Mouse (Mus musculus): ENCODE results near the gene Pik3r3. TPM values are rescaled to one million over a fixed set of nuclear protein-coding genes. Genes with fewer than 3 reads are reported as not detected.
A peak's percentile ranks its signal among the peaks of the same experiment; 100 is the strongest.
"Not testable (repeated sequence)": the region's sequence is repeated elsewhere in the genome, so short reads cannot be mapped to it uniquely, and the experiment has no call there.

Pik3r3 gene
- total and polyA plus RNA-seq, 3 experiments = 0.42 to 2.2 (median 1.9) TPM

DNA sequence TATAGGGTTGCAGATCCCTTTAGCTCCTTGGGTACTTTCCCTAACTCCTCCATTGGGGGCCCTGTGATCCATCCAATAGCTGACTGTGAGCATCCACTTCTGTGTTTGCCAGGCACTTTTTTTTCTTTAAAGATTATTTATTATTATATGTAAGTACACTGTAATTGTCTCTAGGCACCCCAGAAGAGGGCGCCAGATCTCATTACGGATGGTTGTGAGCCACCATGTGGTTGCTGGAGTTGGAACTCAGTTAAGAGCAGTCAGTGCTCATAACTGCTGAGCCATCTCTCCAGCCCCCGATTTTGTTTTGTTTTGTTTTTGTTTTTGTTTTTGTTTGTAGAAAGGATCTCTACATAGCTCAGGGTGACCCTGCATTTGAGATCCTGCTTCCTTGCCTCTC, 24.5 kb downstream of the Pik3r3 start:
- H3K27me3 ChIP-seq (replicated peaks); in situ Hi-C loops (cut with MboI; ENCODE audit: low pct_ligation_motif_present, low pct_unique_long_range_greater_than_20kb, low sequenced_read_pairs); H3K4me3 ChIP-seq (replicated peaks in 1 of 3; ENCODE audit: low read depth in 2 of 3, low read length in 2 of 3, poor library complexity in 1 of 3); H3K36me3 ChIP-seq (replicated peaks in 1 of 2; ENCODE audit: control insufficient read depth in 1 of 2, insufficient read depth in 1 of 2, low read length in 1 of 2); H3K79me2 ChIP-seq (replicated peaks; ENCODE audit: control insufficient read depth, extremely low read depth, insufficient read depth, poor library complexity, severe bottlenecking); H3K9me3 ChIP-seq (replicated peaks; ENCODE audit: low read length); H3K9ac ChIP-seq (ENCODE audit: insufficient read depth, low read depth); H3K4me1 ChIP-seq (ENCODE audit: control insufficient read depth in 1 of 2, insufficient read depth in 2 of 2); H3K4me2 ChIP-seq (ENCODE audit: insufficient read depth, low read depth, poor library complexity, severe bottlenecking); dilution Hi-C loops (cut with MboI; ENCODE audit: extremely low pct_ligation_motif_present, extremely low pct_unique_long_range_greater_than_20kb, low sequenced_read_pairs); H3K27ac ChIP-seq (ENCODE audit: insufficient read depth, low read depth): not testable (repeated sequence)
- DNase-seq (ENCODE audit: extremely low read depth) = peak; percentile 60
- TF ChIP-seq SMC3 (IDR thresholded peaks at IDR 0.05; ENCODE audit: low read depth, low read length) (peak; percentile 57), CTCF (conservative IDR thresholded peaks at IDR 0.05 in 1 of 2, IDR thresholded peaks at IDR 0.05 in 1 of 2; ENCODE audit: low read depth in 2 of 2, low read length in 2 of 2) (peak in 1 of 2 experiments; percentile 70; a peak in 2 of 4 replicates), RAD21 (IDR thresholded peaks at IDR 0.05; ENCODE audit: low read depth, low read length) (peak; percentile 28), MYC (IDR thresholded peaks at IDR 0.05; ENCODE audit: low read depth, low read length) (peak; percentile 68; the same call in 1 of the 2 replicates)

GRCm38 (mm10) chr4:116249986-116250385, 28.6 kb downstream of the Pik3r3 start:
- no peak for DNase-seq (ENCODE audit: extremely low read depth)
- Histone ChIP-seq H3K9ac (ENCODE audit: insufficient read depth, low read depth) (no peak overlapping the region), H3K9me3 (replicated peaks; ENCODE audit: low read length) (no peaks in the 10 kb centered on the region), H3K27me3 (replicated peaks) (no peaks in the 10 kb centered on the region), H3K4me3 (replicated peaks in 1 of 3; ENCODE audit: low read depth in 2 of 3, low read length in 2 of 3, poor library complexity in 1 of 3) (no peak overlapping the region), H3K27ac (ENCODE audit: insufficient read depth, low read depth) (no peak overlapping the region), H3K4me2 (ENCODE audit: insufficient read depth, low read depth, poor library complexity, severe bottlenecking) (no peak overlapping the region), H3K79me2 (replicated peaks; ENCODE audit: control insufficient read depth, extremely low read depth, insufficient read depth, poor library complexity, severe bottlenecking) (no peaks in the 10 kb centered on the region), H3K36me3 (replicated peaks in 1 of 2; ENCODE audit: control insufficient read depth in 1 of 2, insufficient read depth in 1 of 2, low read length in 1 of 2) (no peaks in the 10 kb centered on the region), H3K4me1 (ENCODE audit: control insufficient read depth in 1 of 2, insufficient read depth in 2 of 2) (peaks cover 0 to 1% of the 10 kb centered on the region in 2 experiments; a peak in 1 of 4 replicates)
- dilution Hi-C loops (cut with MboI; ENCODE audit: extremely low pct_ligation_motif_present, extremely low pct_unique_long_range_greater_than_20kb, low sequenced_read_pairs) = no loop called here
- no peak for TF ChIP-seq PAX5 (IDR thresholded peaks at IDR 0.05; ENCODE audit: low read length)
- no peak for TF ChIP-seq SMC3 (IDR thresholded peaks at IDR 0.05; ENCODE audit: low read depth, low read length)
- TF ChIP-seq RAD21 (IDR thresholded peaks at IDR 0.05; ENCODE audit: low read depth, low read length) = no peak
- TF ChIP-seq NRF1 (IDR thresholded peaks at IDR 0.05; ENCODE audit: low read depth, low read length) = no peak
- no peak for TF ChIP-seq ETS1 (conservative IDR thresholded peaks at IDR 0.05; ENCODE audit: low read depth, low read length)
- TF ChIP-seq E2F4 (IDR thresholded peaks at IDR 0.05; ENCODE audit: insufficient replicate concordance, low read depth, low read length) = no peak
- no peak for TF ChIP-seq USF2 (conservative IDR thresholded peaks at IDR 0.05; ENCODE audit: low read depth, low read length)
- no peak for TF ChIP-seq ELF1 (IDR thresholded peaks at IDR 0.05; ENCODE audit: low read depth, low read length)
- no peak for TF ChIP-seq BHLHE40 (IDR thresholded peaks at IDR 0.05; ENCODE audit: low read depth, low read length)
- TF ChIP-seq EP300 (IDR thresholded peaks at IDR 0.05; ENCODE audit: low read length) = no peak
- no peak for TF ChIP-seq USF1 (IDR thresholded peaks at IDR 0.05; ENCODE audit: low read depth, low read length)
- no peak for TF ChIP-seq MEF2A (IDR thresholded peaks at IDR 0.05; ENCODE audit: borderline replicate concordance, low read depth, low read length)
- no peak for TF ChIP-seq UBTF (IDR thresholded peaks at IDR 0.05; ENCODE audit: low read depth, low read length)
- TF ChIP-seq ZMIZ1 (IDR thresholded peaks at IDR 0.05; ENCODE audit: low read depth, low read length) = no peak
- in situ Hi-C loops (cut with MboI; ENCODE audit: low pct_ligation_motif_present, low pct_unique_long_range_greater_than_20kb, low sequenced_read_pairs) = no loop called here
